Mouse (Mus musculus) limb, embryonic 14.5 days (tissue): ENCODE measurements around the gene Slc23a2. TPM values are rescaled to one million over a fixed set of nuclear protein-coding genes. Genes with fewer than 3 reads are reported as not detected.

Experiments used
- ATAC-seq: fragments of 200-750 bp; cut with Nextera tagmentation; 2 replicates; pipeline ENCODE4 v1.8.0; 2017; ENCODE audit warnings: low read depth, moderate number of reproducible peaks, moderate TSS enrichment; ENCODE audit not compliant: low FRiP score
- DNase-seq: peaks from one replicate; pipeline ENCODE4 v3.0.0-alpha.2; 2015; ENCODE audit warnings: low spot score
- H3K27ac ChIP-seq: fragments of 300-500 bp; sonication (generic); replicated peaks from 2 replicates; pipeline ENCODE4 v1.5.1; 2014; ENCODE audit warnings: low read depth, mild to moderate bottlenecking, low read length, moderate library complexity, mixed read lengths
- H3K27me3 ChIP-seq: fragments of 300-500 bp; sonication (generic); 2 replicates; pipeline ENCODE4 v1.6.1; 2014; ENCODE audit warnings: low read length, mixed read lengths; ENCODE audit not compliant: control insufficient read depth, insufficient read depth
- H3K36me3 ChIP-seq: fragments of 300-500 bp; sonication (generic); 2 replicates; pipeline ENCODE4 v1.6.1; 2014; ENCODE audit warnings: mild to moderate bottlenecking, low read length, moderate library complexity, mixed read lengths; ENCODE audit not compliant: control insufficient read depth, insufficient read depth
- H3K4me1 ChIP-seq: fragments of 300-500 bp; sonication (generic); 2 replicates; pipeline ENCODE4 v1.6.1; 2014; ENCODE audit warnings: antibody characterized with exemption, low read length, mixed read lengths; ENCODE audit not compliant: control insufficient read depth, insufficient read depth
- H3K4me2 ChIP-seq: fragments of 300-500 bp; sonication (generic); replicated peaks from 2 replicates; pipeline ENCODE4 v1.6.1; 2014; ENCODE audit warnings: low read depth, mild to moderate bottlenecking, low read length, moderate library complexity; ENCODE audit not compliant: severe bottlenecking
- H3K4me3 ChIP-seq: fragments of 300-500 bp; sonication (generic); replicated peaks from 2 replicates; pipeline ENCODE4 v1.5.1; 2014; ENCODE audit warnings: low read length
- H3K9ac ChIP-seq: fragments of 300-500 bp; sonication (generic); 2 replicates; pipeline ENCODE4 v1.6.1; 2014; ENCODE audit warnings: mild to moderate bottlenecking, low read depth, low read length, moderate library complexity; ENCODE audit not compliant: severe bottlenecking
- H3K9me3 ChIP-seq: fragments of 300-500 bp; sonication (generic); 2 replicates; pipeline ENCODE4 v1.6.1; 2016; ENCODE audit warnings: low read length; ENCODE audit not compliant: control insufficient read depth
- POLR2A ChIP-seq: fragments of 200-500 bp; IDR thresholded peaks from 2 replicates; pipeline ENCODE4 v1.8.0; 2012; ENCODE audit warnings: inconsistent platforms, mild to moderate bottlenecking, moderate library complexity, borderline replicate concordance; ENCODE audit not compliant: insufficient read depth, insufficient read length; ENCODE audit errors: extremely low read depth
- WGBS: fragments of 180-500 bp; shearing (Covaris S2); extraction: QIAGEN DNeasy Blood & Tissue Kit; methylation state at CpG from one replicate; pipeline ENCODE4 v1.1.7; 2014; 5-methylcytosine and 5-hydroxymethylcytosine counted together
- polyA plus RNA-seq, 2 experiments: library from polyadenylated mRNA; depleted of rRNA in 1 of 2; stranded (reverse) in 1 of 2; unstranded in 1 of 2; fragments of >200 nt; fragmentation: Nextera tagmentation in 1 of 2; extraction: Ambion mirVana in 1 of 2; gene quantifications; 2 replicates each; pipeline versions ENCODE4 v1.2.1 to v1.2.3; 2012 to 2014

The Slc23a2 gene
- polyA plus RNA-seq, 2 experiments, result 15.6 to 17.6 TPM

- no peak overlapping the region for H3K27ac ChIP-seq
- H3K36me3 ChIP-seq, result no peaks in the 10 kb centered on the region
- no peak for ATAC-seq
- no peak overlapping the region for H3K4me3 ChIP-seq
- no peak overlapping the region for H3K4me2 ChIP-seq
- no peaks in the 10 kb centered on the region for H3K9me3 ChIP-seq
- DNase-seq, result no peak
- no peak for TF ChIP-seq POLR2A
- H3K27me3 ChIP-seq, result peaks cover 29% of the 10 kb centered on the region
- H3K9ac ChIP-seq, result no peak overlapping the region
- peaks cover 10% of the 10 kb centered on the region for H3K4me1 ChIP-seq
- WGBS, result 56% methylated on average over 5 of the region's 5 CpGs
These were observed 117.5 kb downstream of the Slc23a2 start for GRCm38 (mm10) chr2:132027366-132027765.

- Histone ChIP-seq H3K9ac (no peak overlapping the region), H3K4me2 (no peak overlapping the region), H3K27me3 (peaks cover 19% of the 10 kb centered on the region), H3K4me1 (no peaks in the 10 kb centered on the region), H3K4me3 (no peak overlapping the region), H3K9me3 (no peaks in the 10 kb centered on the region), H3K36me3 (no peaks in the 10 kb centered on the region), H3K27ac (no peak overlapping the region)
- DNase-seq, result no peak
- ATAC-seq, result no peak
- no peak for TF ChIP-seq POLR2A
- WGBS, result 78% methylated on average over 4 of the region's 4 CpGs
These were observed 120.9 kb downstream of the Slc23a2 start for GRCm38 (mm10) chr2:132024028-132024427.

DNA sequence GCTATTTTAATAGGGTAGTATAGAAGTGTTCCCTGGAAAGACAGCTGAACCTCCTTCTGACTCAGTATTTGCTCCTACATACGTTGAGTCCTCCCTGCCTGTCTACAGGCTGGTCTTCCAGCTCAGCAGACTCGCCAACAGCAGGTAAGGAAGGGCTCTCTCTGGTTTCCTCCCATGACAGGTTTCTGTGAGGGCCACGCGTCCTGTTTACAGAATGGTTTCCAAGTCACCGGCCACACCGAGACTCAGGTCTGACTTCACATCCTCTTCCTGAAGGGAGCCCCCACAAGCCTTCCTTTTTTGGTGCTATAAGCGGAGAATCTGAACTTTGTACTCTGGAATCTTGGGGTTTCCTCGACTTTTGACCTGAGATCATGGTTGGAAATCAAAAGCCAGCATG, 122.3 kb downstream of the Slc23a2 start:
- Histone ChIP-seq H3K9me3 (no peaks in the 10 kb centered on the region), H3K4me2 (no peak overlapping the region), H3K36me3 (no peaks in the 10 kb centered on the region), H3K4me1 (no peaks in the 10 kb centered on the region), H3K9ac (no peak overlapping the region), H3K27ac (no peak overlapping the region), H3K27me3 (peaks cover 11% of the 10 kb centered on the region; the same call in 1 of the 2 replicates), H3K4me3 (no peak overlapping the region)
- ATAC-seq, result no peak
- DNase-seq, result no peak
- no peak for TF ChIP-seq POLR2A
- WGBS, result 89% methylated on average over 8 of the region's 8 CpGs

DNA sequence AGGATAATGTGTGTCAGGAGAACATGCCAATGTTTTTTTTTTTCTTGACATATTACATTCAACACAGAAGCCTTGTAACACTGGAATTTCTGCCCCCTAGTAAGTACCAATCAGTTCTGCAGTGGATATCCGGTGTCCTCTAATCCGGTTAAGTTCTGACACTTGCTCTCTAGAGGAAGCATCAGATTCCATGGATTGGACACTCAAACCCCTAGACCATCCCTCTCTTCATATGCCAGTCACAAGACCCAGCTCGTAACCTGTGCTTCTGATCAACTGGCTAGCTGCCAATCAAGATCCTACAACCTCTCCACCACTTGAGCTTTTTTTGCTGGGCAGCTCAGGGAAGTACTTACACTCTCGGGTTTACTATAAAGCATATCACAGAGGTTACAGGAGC, 123.3 kb downstream of the Slc23a2 start:
- H3K27me3 ChIP-seq, result 0 out of 2 replicates have a peak, but pooled peaks cover 4% of the 10 kb centered on the region
- no peak for TF ChIP-seq POLR2A
- ATAC-seq (no peak), DNase-seq (no peak)
- no peak overlapping the region for H3K9ac ChIP-seq
- no peak overlapping the region for H3K4me2 ChIP-seq
- H3K9me3 ChIP-seq, result no peaks in the 10 kb centered on the region
- 71% methylated on average over 4 of the region's 4 CpGs for WGBS
- H3K4me3 ChIP-seq, result no peak overlapping the region
- H3K36me3 ChIP-seq, result no peaks in the 10 kb centered on the region
- H3K27ac ChIP-seq, result no peak overlapping the region
- H3K4me1 ChIP-seq, result no peaks in the 10 kb centered on the region

GRCm38 (mm10) chr2:132020991-132021541, 123.8 kb downstream of the Slc23a2 start:
- Histone ChIP-seq H3K4me2 (no peak overlapping the region), H3K4me1 (no peaks in the 10 kb centered on the region), H3K9me3 (no peaks in the 10 kb centered on the region), H3K36me3 (no peaks in the 10 kb centered on the region), H3K27me3 (no peaks in the 10 kb centered on the region), H3K9ac (no peak overlapping the region), H3K4me3 (no peak overlapping the region), H3K27ac (no peak overlapping the region)
- TF ChIP-seq POLR2A, result no peak
- no peak for ATAC-seq
- WGBS, result 46% methylated on average over 5 of the region's 5 CpGs
- DNase-seq, result no peak
